Mouse (Mus musculus): ENCODE results near the gene Polr2a.
"Not testable (repeated sequence)": the region's sequence is repeated elsewhere in the genome, so short reads cannot be mapped to it uniquely, and the experiment has no call there.

Gene Polr2a

GRCm38 (mm10) chr11:69731408-69731807, 27.0 kb downstream of the Polr2a start:
- DNase-seq: not testable (repeated sequence)

GRCm38 (mm10) chr11:69729063-69729462, 29.4 kb downstream of the Polr2a start:
- peak; percentile 51 for DNase-seq

GRCm38 (mm10) chr11:69725951-69726350, 32.5 kb downstream of the Polr2a start:
- no peak for DNase-seq

- DNase-seq: no peak
Measured at GRCm38 (mm10) chr11:69723074-69723473, 35.4 kb downstream of the Polr2a start.

GRCm38 (mm10) chr11:69720852-69721251, 37.6 kb downstream of the Polr2a start:
- no peak for DNase-seq

GRCm38 (mm10) chr11:69719423-69719822, 39.0 kb downstream of the Polr2a start:
- no peak for DNase-seq

- no peak for DNase-seq
Measured at GRCm38 (mm10) chr11:69718661-69719060, 39.8 kb downstream of the Polr2a start.

- DNase-seq: no peak
Measured at GRCm38 (mm10) chr11:69716953-69717352, 41.5 kb downstream of the Polr2a start.

- no peak for DNase-seq
Measured at GRCm38 (mm10) chr11:69715929-69716328, 42.5 kb downstream of the Polr2a start.

- DNase-seq: no peak
Measured at GRCm38 (mm10) chr11:69715482-69715881, 43.0 kb downstream of the Polr2a start.

- DNase-seq: no peak
Measured at GRCm38 (mm10) chr11:69714636-69715329, 43.7 kb downstream of the Polr2a start.

GRCm38 (mm10) chr11:69712954-69713672, 45.3 kb downstream of the Polr2a start:
- DNase-seq: no peak

- DNase-seq: no peak
Measured at GRCm38 (mm10) chr11:69711082-69711481, 47.4 kb downstream of the Polr2a start.

GRCm38 (mm10) chr11:69710470-69710869, 48.0 kb downstream of the Polr2a start:
- no peak for DNase-seq

- DNase-seq: no peak
Measured at GRCm38 (mm10) chr11:69709554-69710446, 48.6 kb downstream of the Polr2a start.

- no peak for DNase-seq
Measured at GRCm38 (mm10) chr11:69708614-69709265, 49.7 kb downstream of the Polr2a start.

- no peak for DNase-seq
Measured at GRCm38 (mm10) chr11:69707873-69708381, 50.5 kb downstream of the Polr2a start.

GRCm38 (mm10) chr11:69707480-69707847, 51.0 kb downstream of the Polr2a start:
- no peak for DNase-seq

GRCm38 (mm10) chr11:69706775-69707479, 51.5 kb downstream of the Polr2a start:
- peak; percentile 97 for DNase-seq

- DNase-seq: no peak
Measured at GRCm38 (mm10) chr11:69704613-69705010, 53.8 kb downstream of the Polr2a start.

- DNase-seq: no peak
Measured at GRCm38 (mm10) chr11:69703814-69704612, 54.4 kb downstream of the Polr2a start.

Measured in cerebellum, adult 8-10 months (tissue).